Mouse (Mus musculus): Measurements from ENCODE around the gene Galnt15.

DNA sequence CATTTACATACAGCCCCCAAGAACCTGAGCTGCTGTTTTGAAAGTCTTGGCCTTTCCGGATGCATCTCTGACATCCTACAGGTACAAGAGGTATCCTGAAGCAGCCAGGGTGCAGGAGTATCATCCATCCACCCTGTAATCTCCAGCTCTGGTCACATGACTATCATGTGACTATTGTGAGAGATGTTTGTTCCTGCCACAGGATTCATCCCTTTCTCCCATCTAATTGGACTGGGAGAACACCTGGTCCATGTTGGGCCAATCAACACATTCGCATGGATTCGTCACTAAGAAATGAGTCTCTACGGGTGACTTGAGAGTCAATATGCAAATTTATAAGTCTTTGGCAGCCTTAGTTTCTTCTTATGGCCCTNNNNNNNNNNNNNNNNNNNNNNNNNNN is 32.6 kb downstream of the Galnt15 start:
- TF ChIP-seq POLR2A (IDR thresholded peaks at IDR 0.05; ENCODE audit: insufficient read depth, low read length), result no peak
- no peak for TF ChIP-seq CTCF (IDR thresholded peaks at IDR 0.05; ENCODE audit: low read depth, low read length)
